Mouse (Mus musculus): Measurements from ENCODE around the gene Sgpp2.

DNA sequence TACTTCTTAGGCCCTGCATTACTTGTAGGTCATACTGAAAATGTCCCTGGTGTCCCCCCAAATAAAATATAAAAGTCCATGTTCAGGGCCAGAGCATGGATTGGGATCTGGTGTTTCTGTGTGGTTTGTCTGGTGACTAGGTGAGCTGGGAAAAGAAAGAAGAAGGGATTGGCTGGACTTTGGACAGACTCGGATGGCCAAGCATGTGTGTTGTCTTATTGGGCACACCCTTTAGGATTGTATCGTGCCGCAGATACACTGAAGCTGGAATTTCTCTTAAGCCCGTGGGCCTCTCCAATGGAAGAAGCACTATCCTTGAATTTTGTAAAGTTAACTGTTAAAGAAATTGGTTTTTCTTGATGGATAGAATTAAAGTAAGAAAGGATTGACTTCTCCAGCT is 91.3 kb downstream of the Sgpp2 start:
- TF ChIP-seq CTCF (IDR thresholded peaks at IDR 0.05; ENCODE audit: borderline replicate concordance, insufficient read depth, low read depth, low read length) (no peak), POLR2A (IDR thresholded peaks at IDR 0.05; ENCODE audit: borderline replicate concordance, insufficient read depth, low read length) (no peak)
